Mouse (Mus musculus) cerebellum, adult 18-20 months (tissue): ENCODE data around the gene Hist1h2ap.
"Not testable (repeated sequence)": the region's sequence is repeated elsewhere in the genome, so short reads cannot be mapped to it uniquely, and the experiment has no call there.

Experiments used
- DNase-seq, 2 experiments: peaks; one replicate each; pipeline ENCODE4 v3.0.0; 2021

The Hist1h2ap gene

GRCm38 (mm10) chr13:21803058-21803457 lies 30.2 kb downstream of the Hist1h2ap start:
- not testable (repeated sequence) for DNase-seq

DNA sequence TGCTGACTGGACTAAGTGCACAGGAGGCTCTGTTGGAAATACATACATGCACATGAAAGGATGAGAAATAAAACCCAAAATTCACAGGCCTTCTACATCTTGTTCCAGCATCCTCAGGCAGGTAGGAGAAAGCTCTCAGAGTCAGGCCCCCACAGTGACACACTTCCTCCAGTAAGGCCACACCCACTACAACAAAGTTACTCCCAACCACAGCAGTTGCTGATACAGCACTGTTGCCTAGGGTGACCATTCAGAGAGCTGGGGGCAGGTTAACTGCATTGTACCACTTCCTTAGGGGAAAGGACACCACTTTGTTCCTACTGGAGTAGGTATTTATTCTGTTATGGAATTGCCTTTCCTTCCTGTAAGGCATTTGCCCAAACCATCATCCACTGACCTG lies 36.1 kb downstream of the Hist1h2ap start:
- not testable (repeated sequence) for DNase-seq

GRCm38 (mm10) chr13:21795584-21795983 lies 37.7 kb downstream of the Hist1h2ap start:
- no peak for DNase-seq

- no peak for DNase-seq
These were observed 42.6 kb downstream of the Hist1h2ap start for GRCm38 (mm10) chr13:21790601-21791283.

GRCm38 (mm10) chr13:21789925-21790324 lies 43.4 kb downstream of the Hist1h2ap start:
- no peak for DNase-seq

DNA sequence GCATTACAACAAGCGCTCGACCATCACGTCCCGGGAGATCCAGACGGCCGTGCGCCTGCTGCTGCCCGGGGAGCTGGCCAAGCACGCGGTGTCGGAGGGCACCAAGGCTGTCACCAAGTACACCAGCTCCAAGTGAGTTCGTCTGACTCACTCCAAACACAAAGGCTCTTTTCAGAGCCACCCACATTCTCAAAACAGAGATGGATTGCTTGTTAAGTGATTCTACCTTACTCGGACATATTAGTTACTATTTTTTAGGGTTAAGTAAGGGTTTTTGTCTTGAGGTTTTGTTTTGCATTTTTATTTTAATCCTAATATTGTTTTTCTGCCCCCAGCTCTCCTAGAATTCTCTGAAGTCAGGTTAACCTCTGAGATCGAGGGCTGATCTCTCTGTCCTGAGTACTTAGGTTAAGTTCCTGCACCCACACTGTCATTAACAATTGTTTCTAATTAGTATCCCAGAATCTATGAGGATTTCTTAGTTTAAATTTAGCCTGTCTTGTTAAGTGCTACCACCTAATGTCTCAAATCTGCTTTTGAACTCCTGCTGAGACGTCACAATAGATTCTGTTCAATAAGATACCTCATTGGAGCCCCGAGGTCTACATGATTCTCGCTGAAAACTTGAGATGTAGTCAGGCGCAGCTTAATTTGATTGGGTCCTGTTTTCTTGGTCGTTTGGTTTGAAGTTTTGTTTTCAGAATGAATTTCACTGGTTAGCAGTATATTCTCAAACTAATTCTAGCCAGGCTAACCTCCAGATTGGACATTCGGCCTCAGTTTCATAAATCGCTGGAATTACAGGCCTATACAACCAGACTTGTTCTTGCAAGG lies 45.3 kb downstream of the Hist1h2ap start:
- DNase-seq = peak in 1 of 2 experiments; percentile 15

- peak; percentile 84 to 86 for DNase-seq
These were observed 46.2 kb downstream of the Hist1h2ap start, which contains the start of the genes Hist1h2an and Hist1h2bp for GRCm38 (mm10) chr13:21786899-21787629. Gene Hist1h2an (minus strand): TSS chr13:21787218. Gene Hist1h2bp (plus strand): TSS chr13:21787461.

GRCm38 (mm10) chr13:21786189-21786898 lies 47.0 kb downstream of the Hist1h2ap start:
- no peak for DNase-seq

DNA sequence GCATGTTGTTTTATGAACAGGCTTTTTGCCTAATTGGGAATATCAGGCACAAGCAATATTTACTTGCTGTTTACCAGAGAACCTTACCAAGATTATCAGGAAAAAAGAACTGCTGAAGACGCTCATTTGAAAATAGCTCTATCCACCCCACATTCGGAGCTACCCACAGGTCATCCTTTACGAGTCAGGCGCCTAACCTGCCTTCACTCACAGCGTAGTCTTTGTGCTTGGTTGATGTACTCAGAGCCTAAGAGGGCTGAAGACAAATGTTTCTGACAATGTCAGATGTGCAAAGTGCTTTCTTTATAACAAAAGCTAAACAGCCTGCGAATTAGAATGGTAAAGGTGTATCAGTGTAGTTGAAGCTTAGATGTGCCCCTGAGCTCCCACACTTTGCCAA lies 49.0 kb downstream of the Hist1h2ap start:
- no peak for DNase-seq

- DNase-seq = peak in 1 of 2 experiments; percentile 17
These were observed 49.6 kb downstream of the Hist1h2ap start for GRCm38 (mm10) chr13:21783734-21784161.

GRCm38 (mm10) chr13:21783255-21783617 lies 50.1 kb downstream of the Hist1h2ap start, which contains the start of gene Hist1h3i:
Gene Hist1h3i (minus strand): TSS chr13:21783370.
- DNase-seq = peak; percentile 61 to 65
